Mouse (Mus musculus): Measurements from ENCODE around the gene Tmem252. TPM values are rescaled to one million over a fixed set of nuclear protein-coding genes. Genes with fewer than 3 reads are reported as not detected.

Gene Tmem252
- polyA plus RNA-seq, 1 experiment from 2014 or later = 10.3 TPM

DNA sequence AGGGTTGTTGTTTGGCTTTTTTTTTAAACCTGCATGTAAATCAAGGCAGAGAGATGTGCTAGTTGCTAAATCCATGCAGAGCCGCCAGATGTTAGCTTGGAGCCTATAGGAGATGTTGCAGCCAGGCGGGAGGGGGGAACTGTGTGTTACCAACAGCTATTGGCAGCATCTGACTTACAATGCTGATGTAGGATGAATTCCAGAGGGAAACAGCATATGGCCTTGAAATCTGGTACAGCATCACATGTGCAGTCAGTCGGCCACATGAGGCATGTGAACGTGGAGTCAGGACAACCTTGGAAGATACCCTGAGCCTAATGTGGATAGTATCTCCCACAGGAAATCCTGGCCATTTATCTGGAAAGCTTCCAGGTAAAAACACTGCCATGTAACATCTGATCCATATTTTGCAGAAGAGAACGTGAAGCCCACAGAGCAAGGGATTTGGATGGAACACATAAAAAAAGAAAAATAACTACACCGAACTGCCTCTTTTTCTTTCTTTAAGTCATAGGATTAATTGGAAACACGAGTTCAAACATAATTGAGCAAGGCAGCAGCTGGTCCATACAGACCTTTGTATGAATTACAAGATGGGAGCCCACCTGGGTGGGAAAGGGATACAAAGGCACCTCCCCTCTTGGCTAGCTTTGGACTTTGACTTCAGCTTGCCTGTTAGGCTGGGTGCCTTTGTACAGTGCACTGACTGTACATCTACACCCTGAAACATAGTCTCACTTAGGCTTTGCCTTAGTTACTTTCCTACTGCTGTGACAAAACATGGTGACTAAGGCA lies 42.7 kb downstream of the Tmem252 start:
- Histone ChIP-seq H3K36me3 (ENCODE audit: insufficient read depth, low read length) (no peaks in the 10 kb centered on the region), H3K4me3 (ENCODE audit: low read length) (no peak overlapping the region), H3K9me3 (ENCODE audit: low read length) (no peaks in the 10 kb centered on the region), H3K9ac (replicated peaks; ENCODE audit: low read length) (no peak overlapping the region), H3K27ac (ENCODE audit: low read length) (no peak overlapping the region), H3K27me3 (ENCODE audit: insufficient read depth, low read length) (no peaks in the 10 kb centered on the region), H3K4me1 (ENCODE audit: insufficient read depth, low read length) (no peaks in the 10 kb centered on the region), H3K4me2 (replicated peaks; ENCODE audit: low read depth, low read length) (no peak overlapping the region)
- WGBS = 70% methylated on average over 7 of the region's 7 CpGs
- ATAC-seq (ENCODE audit: low FRiP score, low TSS enrichment) = no peak

DNA sequence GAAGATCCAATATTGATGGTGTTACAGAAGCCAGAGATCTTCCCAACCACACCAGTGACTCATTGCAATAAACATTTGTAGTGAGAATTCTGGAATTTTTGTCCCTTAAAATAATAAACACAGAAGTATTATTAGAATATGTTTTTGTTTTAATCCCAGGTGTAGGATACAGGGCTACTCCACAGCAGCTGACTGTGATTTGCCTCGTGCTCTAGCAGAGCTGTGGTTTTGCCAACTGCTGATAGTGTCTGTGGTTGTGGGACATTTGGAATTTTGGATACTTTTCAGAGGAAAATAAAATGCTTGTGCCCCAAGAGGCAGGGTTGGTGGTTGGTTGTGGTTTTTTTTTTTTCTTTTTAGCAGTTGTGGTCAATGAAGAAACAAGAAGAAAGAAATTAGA lies 44.2 kb downstream of the Tmem252 start:
- whole genome bisulfite sequencing = 85% methylated on average over 1 of the region's 1 CpGs
- no peak for ATAC-seq (ENCODE audit: low FRiP score, low TSS enrichment)
- no peak overlapping the region for H3K27ac ChIP-seq (ENCODE audit: low read length)

DNA sequence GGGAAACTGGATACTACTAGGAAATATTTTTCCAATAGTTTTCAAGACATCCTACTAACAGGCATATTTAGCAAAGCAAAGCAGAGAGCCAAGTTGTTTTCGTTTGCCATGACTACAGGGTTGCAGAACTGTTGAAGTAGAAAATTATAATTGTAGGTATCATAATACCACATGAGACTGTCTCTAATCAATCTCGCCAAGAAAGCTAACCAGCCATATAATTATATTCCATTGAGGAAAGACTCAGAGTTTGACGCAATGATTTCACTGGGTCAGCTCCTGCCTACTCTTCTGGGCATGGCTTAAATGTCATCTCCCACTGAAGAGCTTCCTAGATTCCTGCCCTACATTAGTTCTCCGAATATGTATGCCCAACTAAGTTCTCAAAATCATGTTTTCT lies 45.7 kb downstream of the Tmem252 start:
- Histone ChIP-seq H3K9me3 (ENCODE audit: low read length) (no peaks in the 10 kb centered on the region), H3K4me2 (replicated peaks; ENCODE audit: low read depth, low read length) (no peak overlapping the region), H3K27ac (ENCODE audit: low read length) (no peak overlapping the region), H3K4me3 (ENCODE audit: low read length) (no peak overlapping the region), H3K4me1 (ENCODE audit: insufficient read depth, low read length) (no peaks in the 10 kb centered on the region), H3K9ac (replicated peaks; ENCODE audit: low read length) (no peak overlapping the region), H3K27me3 (ENCODE audit: insufficient read depth, low read length) (no peaks in the 10 kb centered on the region), H3K36me3 (ENCODE audit: insufficient read depth, low read length) (no peaks in the 10 kb centered on the region)
- 74% methylated on average over 4 of the region's 4 CpGs for WGBS
- ATAC-seq (ENCODE audit: low FRiP score, low TSS enrichment) = no peak

More for the DNA sequence above, 44.2 kb downstream of the Tmem252 start:
- no peak overlapping the region for H3K4me2 ChIP-seq (replicated peaks; ENCODE audit: low read depth, low read length)
- H3K4me1 ChIP-seq (ENCODE audit: insufficient read depth, low read length) = no peaks in the 10 kb centered on the region
- no peak overlapping the region for H3K9ac ChIP-seq (replicated peaks; ENCODE audit: low read length)
- no peak overlapping the region for H3K4me3 ChIP-seq (ENCODE audit: low read length)
- H3K36me3 ChIP-seq (ENCODE audit: insufficient read depth, low read length) = no peaks in the 10 kb centered on the region
- no peaks in the 10 kb centered on the region for H3K9me3 ChIP-seq (ENCODE audit: low read length)
- no peaks in the 10 kb centered on the region for H3K27me3 ChIP-seq (ENCODE audit: insufficient read depth, low read length)

DNA sequence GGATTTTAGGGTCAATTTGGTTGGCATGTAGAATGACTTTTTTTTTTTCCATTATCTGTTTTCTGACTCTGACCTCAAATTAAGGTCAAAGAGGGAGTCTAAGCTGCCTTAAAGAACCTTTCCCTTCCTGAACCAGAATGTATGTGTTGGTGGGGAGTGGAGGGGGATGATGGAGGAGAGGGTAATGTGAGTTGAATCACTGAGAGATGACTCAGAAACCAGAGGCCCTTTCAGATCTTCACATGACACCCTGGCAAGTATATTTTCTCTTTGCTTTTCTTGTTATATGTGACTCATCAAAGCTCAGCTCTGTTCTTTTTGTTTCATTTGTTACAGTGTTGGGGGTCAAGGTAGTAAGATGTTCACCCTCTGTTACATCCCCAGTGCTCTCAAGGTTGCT lies 46.6 kb downstream of the Tmem252 start:
- Histone ChIP-seq H3K27ac (ENCODE audit: low read length) (no peak overlapping the region), H3K27me3 (ENCODE audit: insufficient read depth, low read length) (no peaks in the 10 kb centered on the region), H3K4me2 (replicated peaks; ENCODE audit: low read depth, low read length) (no peak overlapping the region), H3K9ac (replicated peaks; ENCODE audit: low read length) (no peak overlapping the region), H3K9me3 (ENCODE audit: low read length) (no peaks in the 10 kb centered on the region), H3K36me3 (ENCODE audit: insufficient read depth, low read length) (no peaks in the 10 kb centered on the region), H3K4me3 (ENCODE audit: low read length) (no peak overlapping the region), H3K4me1 (ENCODE audit: insufficient read depth, low read length) (no peaks in the 10 kb centered on the region)
- no peak for ATAC-seq (ENCODE audit: low FRiP score, low TSS enrichment)

DNA sequence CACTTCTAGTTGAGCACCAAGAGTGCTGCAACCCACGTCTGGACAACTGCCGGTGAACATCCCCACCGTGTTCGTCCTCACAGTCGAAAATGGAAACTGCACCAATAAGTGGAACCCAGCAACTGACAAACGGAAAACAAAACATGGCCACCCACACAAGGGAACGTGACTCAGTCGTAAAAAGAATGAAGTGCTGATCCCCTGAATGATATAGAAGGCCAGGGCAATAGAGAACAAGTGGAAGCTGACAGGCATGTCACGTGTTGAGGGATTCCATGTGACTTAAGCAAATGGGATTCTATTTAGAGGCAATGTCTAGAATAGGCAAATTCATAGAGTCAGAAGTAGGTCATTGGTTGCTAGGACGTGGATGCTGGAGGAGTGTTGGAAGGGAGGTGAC lies 50.6 kb downstream of the Tmem252 start:
- WGBS = 51% methylated on average over 10 of the region's 10 CpGs
- H3K9me3 ChIP-seq (ENCODE audit: low read length) = no peaks in the 10 kb centered on the region
- H3K27me3 ChIP-seq (ENCODE audit: insufficient read depth, low read length) = no peaks in the 10 kb centered on the region
- no peak overlapping the region for H3K9ac ChIP-seq (replicated peaks; ENCODE audit: low read length)
- no peak overlapping the region for H3K4me2 ChIP-seq (replicated peaks; ENCODE audit: low read depth, low read length)
- ATAC-seq (ENCODE audit: low FRiP score, low TSS enrichment) = no peak
- no peak overlapping the region for H3K4me3 ChIP-seq (ENCODE audit: low read length)
- no peaks in the 10 kb centered on the region for H3K4me1 ChIP-seq (ENCODE audit: insufficient read depth, low read length)
- no peak overlapping the region for H3K27ac ChIP-seq (ENCODE audit: low read length)
- no peaks in the 10 kb centered on the region for H3K36me3 ChIP-seq (ENCODE audit: insufficient read depth, low read length)

DNA sequence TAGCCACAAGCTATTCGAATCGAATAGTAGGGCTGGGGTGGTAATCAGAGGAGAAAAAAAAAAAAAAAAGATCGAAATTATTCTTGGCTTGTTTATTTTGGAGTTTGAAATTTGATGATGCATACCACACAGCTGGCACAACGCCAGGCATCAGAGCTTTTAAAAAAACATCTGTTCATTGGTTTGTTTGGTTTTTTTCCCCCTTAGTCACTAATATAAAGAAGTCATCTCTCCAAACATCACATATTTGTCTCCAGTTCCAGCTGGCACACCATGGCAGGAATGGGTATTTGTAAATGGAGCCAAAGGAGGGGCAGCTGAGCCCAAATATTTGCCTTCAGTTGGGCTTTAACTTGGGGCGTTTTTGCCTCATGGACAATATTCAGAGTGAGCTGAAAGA lies 56.9 kb downstream of the Tmem252 start:
- Histone ChIP-seq H3K27me3 (ENCODE audit: insufficient read depth, low read length) (no peaks in the 10 kb centered on the region), H3K4me2 (replicated peaks; ENCODE audit: low read depth, low read length) (no peak overlapping the region), H3K36me3 (ENCODE audit: insufficient read depth, low read length) (no peaks in the 10 kb centered on the region), H3K4me1 (ENCODE audit: insufficient read depth, low read length) (peaks cover 12% of the 10 kb centered on the region), H3K27ac (ENCODE audit: low read length) (no peak overlapping the region), H3K4me3 (ENCODE audit: low read length) (no peak overlapping the region), H3K9me3 (ENCODE audit: low read length) (no peaks in the 10 kb centered on the region), H3K9ac (replicated peaks; ENCODE audit: low read length) (no peak overlapping the region)
- ATAC-seq (ENCODE audit: low FRiP score, low TSS enrichment) = no peak
- WGBS = 38% methylated on average over 5 of the region's 5 CpGs

Other genes with a start within 250 kb of the Tmem252 start
- 39.7 and 53.3 TPM in 2 replicates for gene Fam122a, start 196.7 kb upstream of the Tmem252 start, polyA plus RNA-seq (2015; fragmentation: Nextera tagmentation; extraction: Ambion mirVana)
- 2.1 and 2.2 TPM in 2 replicates for gene Pip5k1b, start 118.1 kb upstream of the Tmem252 start, polyA plus RNA-seq (2015; fragmentation: Nextera tagmentation; extraction: Ambion mirVana)
- gene Pgm5, start 187.8 kb downstream of the Tmem252 start, polyA plus RNA-seq (2015; fragmentation: Nextera tagmentation; extraction: Ambion mirVana) = 1.5 and 1.6 TPM in 2 replicates
- 288 and 300 TPM in 2 replicates for gene Gm10053, start 201.7 kb downstream of the Tmem252 start, polyA plus RNA-seq (2015; fragmentation: Nextera tagmentation; extraction: Ambion mirVana)
- gene Foxd4, start 227.2 kb downstream of the Tmem252 start, polyA plus RNA-seq (2015; fragmentation: Nextera tagmentation; extraction: Ambion mirVana) = not detected in 2 replicates

Data from kidney, embryonic 16.5 days (tissue).